14 mouse cellular contexts compared by ENCODE assay signal in genomic region chr8:76346150-76346549, GRCm38 (mm10).
DNase-seq lines count a peak whose midpoint lies in the region; ATAC-seq and TF ChIP-seq lines count a peak whose summit lies in the region.
"Had no signal": no experiment of that assay in that cellular context is flagged by ENCODE, and none has a peak within 500 bp of the region (broad histone marks: within the 10 kb centered on the region; RNA-seq: fewer than 3 reads in every experiment).

No protein-coding gene starts in this region.

- H3K9me3 ChIP-seq in lung, postnatal 0 days (ENCODE audit: low read length), result no peaks in the 10 kb centered on the region
- H3K9me3 ChIP-seq: liver, embryonic 12.5 days; stomach, embryonic 15.5 days had no signal

- DNase-seq in heart, adult 9 months (ENCODE audit: low spot score in 2 of 2), result peak; percentile 7 to 11
- DNase-seq in heart, adult 11 months, result no peak
- peak; percentile 2 for DNase-seq in lung, postnatal 10 days
- no peak for DNase-seq in lung, postnatal 0 days (ENCODE audit: low spot score)
- DNase-seq in heart, postnatal 4 days, result peak; percentile 8
- DNase-seq in yolk sac, embryonic 10.5 days (ENCODE audit: low spot score), result no peak
- DNase-seq in frontal cortex, postnatal 14 days (ENCODE audit: low spot score in 2 of 2), result no peak
- DNase-seq: kidney, adult 8-10 months; right cerebral cortex, postnatal 4 days; thymus, postnatal 4 days had no signal

- no peak for ATAC-seq in lung, postnatal 0 days
- ATAC-seq: CD4-positive, CD25-positive, alpha-beta regulatory T cell, adult 4 months; liver, embryonic 12.5 days had no signal

- no peaks in the 10 kb centered on the region for H3K36me3 ChIP-seq in lung, postnatal 0 days (ENCODE audit: insufficient read depth, low read length)
- H3K36me3 ChIP-seq: liver, embryonic 12.5 days; stomach, embryonic 15.5 days had no signal

- no peak overlapping the region for H3K4me2 ChIP-seq in lung, postnatal 0 days (replicated peaks; ENCODE audit: low read depth, low read length)
- H3K4me2 ChIP-seq: liver, embryonic 12.5 days; stomach, embryonic 15.5 days had no signal

- 46% methylated on average over 4 of the region's 4 CpGs for WGBS in lung, postnatal 0 days

- TF ChIP-seq EP300 in lung, postnatal 0 days (IDR thresholded peaks at IDR 0.05), result no peak

- H3K27ac ChIP-seq in lung, postnatal 0 days (ENCODE audit: low read length), result no peak overlapping the region
- H3K27ac ChIP-seq: liver, embryonic 12.5 days; macrophage; stomach, embryonic 15.5 days had no signal

- no peaks in the 10 kb centered on the region for H3K27me3 ChIP-seq in lung, postnatal 0 days (replicated peaks; ENCODE audit: insufficient read depth, low read length)
- H3K27me3 ChIP-seq: liver, embryonic 12.5 days; stomach, embryonic 15.5 days had no signal

- H3K4me1 ChIP-seq in lung, postnatal 0 days (ENCODE audit: insufficient read depth, low read depth, low read length), result no peaks in the 10 kb centered on the region
- H3K4me1 ChIP-seq: liver, embryonic 12.5 days; stomach, embryonic 15.5 days had no signal

- TF ChIP-seq CTCF in lung, postnatal 0 days (IDR thresholded peaks at IDR 0.05), result no peak

- no peak overlapping the region for H3K4me3 ChIP-seq in lung, postnatal 0 days (ENCODE audit: low read depth, low read length)
- H3K4me3 ChIP-seq: liver, embryonic 12.5 days; stomach, embryonic 15.5 days had no signal

- no peak overlapping the region for H3K9ac ChIP-seq in lung, postnatal 0 days (replicated peaks; ENCODE audit: low read depth)
- H3K9ac ChIP-seq: liver, embryonic 12.5 days; stomach, embryonic 15.5 days had no signal

Comparison
In these comparisons a context has a peak if more than half of its experiments do, and no peak if none do; other contexts are left out.
1. DNase-seq: peak in heart, adult 9 months (2 of 2), lung, postnatal 10 days (single experiment) and heart, postnatal 4 days (single experiment); none in heart, adult 11 months (single experiment), lung, postnatal 0 days (single experiment), yolk sac, embryonic 10.5 days (single experiment) and frontal cortex, postnatal 14 days (0 of 2).